Mouse (Mus musculus): ENCODE results near the gene Rufy1.
"Not testable (repeated sequence)": the region's sequence is repeated elsewhere in the genome, so short reads cannot be mapped to it uniquely, and the experiment has no call there.

Gene Rufy1

GRCm38 (mm10) chr11:50379023-50379752, 51.7 kb downstream of the Rufy1 start:
- no peak for DNase-seq (ENCODE audit: low read depth, low spot score)

GRCm38 (mm10) chr11:50377892-50378684, 52.8 kb downstream of the Rufy1 start:
- DNase-seq (ENCODE audit: low read depth, low spot score), result peak; percentile 75

- peak; percentile 100 for DNase-seq (ENCODE audit: low read depth, low spot score)
These were observed 53.7 kb downstream of the Rufy1 start, which contains the start of gene Hnrnph1 for GRCm38 (mm10) chr11:50376911-50377891. Gene Hnrnph1 (plus strand): TSS chr11:50376990.

- DNase-seq (ENCODE audit: low read depth, low spot score), result no peak
These were observed 54.7 kb downstream of the Rufy1 start for GRCm38 (mm10) chr11:50376156-50376790.

- DNase-seq (ENCODE audit: low read depth, low spot score), result no peak
These were observed 55.5 kb downstream of the Rufy1 start for GRCm38 (mm10) chr11:50375421-50375820.

- no peak for DNase-seq (ENCODE audit: low read depth, low spot score)
These were observed 56.5 kb downstream of the Rufy1 start for GRCm38 (mm10) chr11:50374286-50375015.

GRCm38 (mm10) chr11:50373621-50374020, 57.3 kb downstream of the Rufy1 start:
- DNase-seq (ENCODE audit: low read depth, low spot score), result no peak

- no peak for DNase-seq (ENCODE audit: low read depth, low spot score)
These were observed 57.8 kb downstream of the Rufy1 start for GRCm38 (mm10) chr11:50373086-50373485.

GRCm38 (mm10) chr11:50371911-50372310, 59.0 kb downstream of the Rufy1 start:
- DNase-seq (ENCODE audit: low read depth, low spot score), result no peak

GRCm38 (mm10) chr11:50371399-50371841, 59.5 kb downstream of the Rufy1 start:
- peak; percentile 82 for DNase-seq (ENCODE audit: low read depth, low spot score)

GRCm38 (mm10) chr11:50370969-50371368, 60.0 kb downstream of the Rufy1 start:
- DNase-seq (ENCODE audit: low read depth, low spot score), result no peak

- DNase-seq (ENCODE audit: low read depth, low spot score), result no peak
These were observed 61.5 kb downstream of the Rufy1 start for GRCm38 (mm10) chr11:50369360-50369911.

GRCm38 (mm10) chr11:50367531-50367930, 63.4 kb downstream of the Rufy1 start:
- no peak for DNase-seq (ENCODE audit: low read depth, low spot score)

GRCm38 (mm10) chr11:50365322-50365721, 65.6 kb downstream of the Rufy1 start:
- no peak for DNase-seq (ENCODE audit: low read depth, low spot score)

GRCm38 (mm10) chr11:50364548-50364947, 66.4 kb downstream of the Rufy1 start:
- DNase-seq (ENCODE audit: low read depth, low spot score), result peak; percentile 84

GRCm38 (mm10) chr11:50361282-50361681, 69.6 kb downstream of the Rufy1 start:
- not testable (repeated sequence) for DNase-seq (ENCODE audit: low read depth, low spot score)

GRCm38 (mm10) chr11:50358950-50359861, 71.7 kb downstream of the Rufy1 start:
- DNase-seq (ENCODE audit: low read depth, low spot score), result peak; percentile 93

- DNase-seq (ENCODE audit: low read depth, low spot score), result no peak
These were observed 75.5 kb downstream of the Rufy1 start for GRCm38 (mm10) chr11:50355395-50355794.

GRCm38 (mm10) chr11:50354851-50355250, 76.1 kb downstream of the Rufy1 start:
- DNase-seq (ENCODE audit: low read depth, low spot score), result no peak
